19 mouse cellular contexts compared by ENCODE assay signal in the genomic region with DNA sequence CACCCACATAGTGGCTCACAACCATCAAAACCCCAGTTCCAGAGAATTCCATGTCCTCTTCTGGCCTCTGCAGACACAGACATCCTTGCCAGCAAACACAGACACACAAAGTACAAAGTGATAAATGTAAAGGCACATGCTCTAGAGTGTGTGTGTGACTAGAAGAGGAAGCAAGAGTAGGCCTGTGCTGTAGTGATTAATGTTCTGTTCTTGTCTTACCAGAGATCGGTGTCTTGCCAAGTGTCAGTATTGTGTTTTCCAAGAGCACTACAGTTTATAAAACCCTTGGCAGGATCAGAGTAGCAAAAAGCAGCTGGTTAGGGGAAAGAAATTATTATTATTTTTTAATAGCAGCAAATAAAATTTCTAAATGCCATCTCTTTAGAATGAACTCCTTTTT. TPM values are rescaled to one million over a fixed set of nuclear protein-coding genes. Genes with fewer than 3 reads are reported as not detected.
"Had no signal": no experiment of that assay in that cellular context is flagged by ENCODE, and none has a peak within 500 bp of the region (broad histone marks: within the 10 kb centered on the region; RNA-seq: fewer than 3 reads in every experiment).

No protein-coding gene starts in this region.

- H3K4me1 ChIP-seq: neural tube, embryonic 13.5 days; neural tube, embryonic 15.5 days had no signal

- H3K4me3 ChIP-seq: midbrain, embryonic 12.5 days; myocyte; neural tube, embryonic 13.5 days; neural tube, embryonic 15.5 days had no signal

- DNase-seq: lung, adult 18-20 months; lung, embryonic 14.5 days; lung, postnatal 10 days; lung, postnatal 4 days; retina, postnatal 1 day; right cerebral cortex, adult 18-20 months; right cerebral cortex, postnatal 25 days; right cerebral cortex, postnatal 4 days; spleen, adult 18-20 months; thymus, adult 18-20 months; thymus, postnatal 14 days; thymus, postnatal 36 days had no signal

- ATAC-seq: midbrain, embryonic 16.5 days had no signal

- H3K27ac ChIP-seq: liver, embryonic 14.5 days; midbrain, embryonic 12.5 days; neural tube, embryonic 13.5 days; neural tube, embryonic 15.5 days had no signal

- H3K9me3 ChIP-seq: midbrain, embryonic 12.5 days; neural tube, embryonic 13.5 days; neural tube, embryonic 15.5 days had no signal

- H3K4me2 ChIP-seq: lung, embryonic 14.5 days; midbrain, embryonic 12.5 days; neural tube, embryonic 13.5 days; neural tube, embryonic 15.5 days had no signal

- H3K9ac ChIP-seq: liver, embryonic 14.5 days; lung, embryonic 14.5 days; midbrain, embryonic 12.5 days; neural tube, embryonic 13.5 days; neural tube, embryonic 15.5 days had no signal

- H3K27me3 ChIP-seq: midbrain, embryonic 12.5 days; neural tube, embryonic 13.5 days; neural tube, embryonic 15.5 days had no signal

RNA-seq across cellular contexts. Expression of a gene that starts 37.2 kb away (rescaled TPM):
- polyA plus RNA-seq: lung, embryonic 14.5 days; neural tube, embryonic 11.5 days had no signal
